In the genomic region with DNA sequence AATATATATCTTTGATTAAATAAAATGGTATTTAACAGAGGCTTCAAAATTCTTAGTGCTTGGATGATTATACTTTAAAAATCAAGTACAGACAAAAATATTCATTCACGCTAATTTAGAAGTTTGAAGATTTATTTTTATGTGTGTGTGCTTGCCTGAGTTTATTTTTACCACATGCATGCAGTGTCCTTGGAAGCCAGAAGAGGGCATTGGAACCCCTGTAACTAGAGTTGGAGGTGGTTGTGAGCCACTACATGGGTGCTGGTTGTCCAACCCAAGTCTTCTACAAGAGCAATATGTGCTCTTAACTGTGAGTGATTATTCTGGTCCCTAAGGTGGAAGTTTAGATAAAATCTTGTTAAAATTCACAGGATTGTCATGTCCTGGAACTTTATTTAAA, we compare ENCODE assay signal across 11 mouse cellular contexts.
"Had no signal": no experiment of that assay in that cellular context is flagged by ENCODE, and none has a peak within 500 bp of the region (broad histone marks: within the 10 kb centered on the region; RNA-seq: fewer than 3 reads in every experiment).

No protein-coding gene starts in this region.

- H3K4me3 ChIP-seq: limb, embryonic 10.5 days; liver, embryonic 12.5 days; stomach, embryonic 15.5 days had no signal

- ATAC-seq: liver, embryonic 12.5 days; midbrain, embryonic 16.5 days had no signal

- H3K27ac ChIP-seq: limb, embryonic 10.5 days; liver, embryonic 12.5 days; stomach, embryonic 15.5 days had no signal

- H3K9me3 ChIP-seq: limb, embryonic 10.5 days; liver, embryonic 12.5 days; stomach, embryonic 15.5 days had no signal

- DNase-seq: kidney, adult 18-20 months; kidney, postnatal 14 days; layer of hippocampus, adult 9-11 months; layer of hippocampus, postnatal 36 days; lung, postnatal 36 days; right cerebral cortex, postnatal 14 days; thymus, postnatal 4 days had no signal

- H3K4me2 ChIP-seq: liver, embryonic 12.5 days; stomach, embryonic 15.5 days had no signal

- H3K9ac ChIP-seq: liver, embryonic 12.5 days; stomach, embryonic 15.5 days had no signal

- H3K36me3 ChIP-seq: limb, embryonic 10.5 days; liver, embryonic 12.5 days; stomach, embryonic 15.5 days had no signal

- H3K27me3 ChIP-seq: liver, embryonic 12.5 days; stomach, embryonic 15.5 days had no signal

- H3K4me1 ChIP-seq: liver, embryonic 12.5 days; stomach, embryonic 15.5 days had no signal
